Mouse (Mus musculus) small intestine, adult 10 weeks (tissue): ENCODE data around the gene Grip2. TPM values are rescaled to one million over a fixed set of nuclear protein-coding genes. Genes with fewer than 3 reads are reported as not detected.

Experiments
- polyA plus RNA-seq: library from polyadenylated mRNA; stranded (reverse); fragments of 350-450 nt; fragmentation: Illumina TruSeq; extraction: RNeasy Lipid Tissue Mini Kit (QIAGEN cat#74804); gene quantifications from one replicate; pipeline ENCODE4 v1.2.3, GENCODE M21; 2014; ENCODE audit warnings: low replicate concordance

Gene Grip2
- polyA plus RNA-seq, result not detected

GRCm38 (mm10) chr6:91827016-91827570 lies at the start of gene Grip2:
TSS of gene Grip2 (minus strand) at chr6:91827250.

Other genes starting within 250 kb of the Grip2 start
- 70.4 TPM for gene Slc6a6, start 143.2 kb downstream of the Grip2 start, polyA plus RNA-seq
- gene Ccdc174, start 50.8 kb upstream of the Grip2 start, polyA plus RNA-seq, result 87.0 TPM
- 0.67 TPM for gene 4930590J08Rik, start 75.6 kb upstream of the Grip2 start, polyA plus RNA-seq
- gene Fgd5, start 151.6 kb upstream of the Grip2 start, polyA plus RNA-seq, result 4.2 TPM